Mouse (Mus musculus) kidney, adult 2 months (tissue): Measurements from ENCODE around the gene Olfr272. TPM values are rescaled to one million over a fixed set of nuclear protein-coding genes. Genes with fewer than 3 reads are reported as not detected.

Experiments used
- DNase-seq: peaks from one replicate; pipeline ENCODE4 v3.0.0; 2021
- H3K27ac ChIP-seq: fragments of 200-500 bp; 2 replicates; pipeline ENCODE4 v1.5.1; 2012; ENCODE audit warnings: low read depth, low read length, control low read depth, inconsistent platforms; ENCODE audit not compliant: insufficient read depth
- H3K27me3 ChIP-seq: fragments of 200-500 bp; replicated peaks from 2 replicates; pipeline ENCODE4 v1.6.1; 2012; ENCODE audit warnings: mild to moderate bottlenecking, moderate library complexity, low read length, inconsistent platforms; ENCODE audit not compliant: control insufficient read depth, insufficient read depth
- H3K36me3 ChIP-seq: fragments of 200-500 bp; 2 replicates; pipeline ENCODE4 v1.6.1; 2012; ENCODE audit warnings: mild to moderate bottlenecking, moderate library complexity, low read length, inconsistent platforms; ENCODE audit not compliant: control insufficient read depth, insufficient read depth
- H3K4me1 ChIP-seq: fragments of 200-500 bp; 2 replicates; pipeline ENCODE4 v1.6.1; 2011; ENCODE audit warnings: low read length; ENCODE audit not compliant: control insufficient read depth, insufficient read depth
- H3K4me3 ChIP-seq: fragments of 200-500 bp; 2 replicates; pipeline ENCODE4 v1.5.1; 2011; ENCODE audit warnings: mild to moderate bottlenecking, low read depth, low read length, control low read depth; ENCODE audit not compliant: insufficient read depth
- CTCF ChIP-seq: fragments of 200-500 bp; conservative IDR thresholded peaks from 2 replicates; pipeline ENCODE4 v1.5.1; 2011; ENCODE audit warnings: low read depth, mild to moderate bottlenecking, control low read depth, low read length, moderate library complexity, mixed read lengths; ENCODE audit not compliant: insufficient read depth, insufficient read length
- POLR2A ChIP-seq: fragments of 200-500 bp; IDR thresholded peaks from one replicate; pipeline ENCODE4 v1.6.1; 2011; ENCODE audit warnings: low read depth, low read length, control low read depth
- WGBS: fragments of 180-500 bp; shearing (Covaris S2); methylation state at CpG from one replicate; pipeline ENCODE4 v1.1.7; 2018; 5-methylcytosine and 5-hydroxymethylcytosine counted together
- polyA plus RNA-seq: library from polyadenylated mRNA; depleted of rRNA; stranded (reverse); fragments of >200 nt; gene quantifications from 2 replicates; pipeline ENCODE4 v1.2.3, GENCODE M21; 2012; rRNA removed

The Olfr272 gene
- polyA plus RNA-seq, 1 experiment: not detected

- Histone ChIP-seq H3K4me1 (no peaks in the 10 kb centered on the region), H3K27me3 (no peaks in the 10 kb centered on the region), H3K36me3 (no peaks in the 10 kb centered on the region), H3K4me3 (no peak overlapping the region), H3K27ac (no peak overlapping the region)
- no peak for DNase-seq
- TF ChIP-seq CTCF: no peak
- TF ChIP-seq POLR2A: no peak
- WGBS: 46% methylated on average over 3 of the region's 3 CpGs
Observed at GRCm38 (mm10) chr4:52912409-52912808, 6.6 kb downstream of the Olfr272 start.

- no peak for TF ChIP-seq CTCF
- no peak for TF ChIP-seq POLR2A
Observed at GRCm38 (mm10) chr4:52909542-52909941, 9.4 kb downstream of the Olfr272 start.

GRCm38 (mm10) chr4:52864156-52864555 lies 54.8 kb downstream of the Olfr272 start:
- H3K4me1 ChIP-seq: no peaks in the 10 kb centered on the region
- TF ChIP-seq POLR2A (no peak), CTCF (no peak)
- H3K4me3 ChIP-seq: no peak overlapping the region
- no peaks in the 10 kb centered on the region for H3K27me3 ChIP-seq
- no peak for DNase-seq
- no peaks in the 10 kb centered on the region for H3K36me3 ChIP-seq
- WGBS: 92% methylated on average over 9 of the region's 9 CpGs
- H3K27ac ChIP-seq: no peak overlapping the region

More at GRCm38 (mm10) chr4:52909542-52909941, 9.4 kb downstream of the Olfr272 start:
- no peak overlapping the region for H3K4me3 ChIP-seq
- H3K27ac ChIP-seq: no peak overlapping the region
- 80% methylated on average over 3 of the region's 3 CpGs for WGBS
- no peaks in the 10 kb centered on the region for H3K36me3 ChIP-seq
- no peaks in the 10 kb centered on the region for H3K4me1 ChIP-seq
- H3K27me3 ChIP-seq: no peaks in the 10 kb centered on the region
- DNase-seq: no peak

Other genes with a start within 250 kb of the Olfr272 start
- gene Olfr275, start 104.6 kb downstream of the Olfr272 start, polyA plus RNA-seq: not detected in 2 replicates
- not detected in 2 replicates for gene Olfr273, start 59.9 kb downstream of the Olfr272 start, polyA plus RNA-seq
- gene Olfr270, start 45.4 kb upstream of the Olfr272 start, polyA plus RNA-seq: not detected in 2 replicates
- gene Nipsnap3a, start 70.1 kb upstream of the Olfr272 start, polyA plus RNA-seq: not detected in 2 replicates
- gene Nipsnap3b, start 92.7 kb upstream of the Olfr272 start, polyA plus RNA-seq: 24.4 and 24.9 TPM in 2 replicates
- 8.9 and 9.3 TPM in 2 replicates for gene Abca1, start 240.7 kb upstream of the Olfr272 start, polyA plus RNA-seq